Mouse (Mus musculus): Measurements from ENCODE around the gene Plcb4.
A peak's percentile ranks its signal among the peaks of the same experiment; 100 is the strongest.
"Not testable (repeated sequence)": the region's sequence is repeated elsewhere in the genome, so short reads cannot be mapped to it uniquely, and the experiment has no call there.

Plcb4 gene

DNA sequence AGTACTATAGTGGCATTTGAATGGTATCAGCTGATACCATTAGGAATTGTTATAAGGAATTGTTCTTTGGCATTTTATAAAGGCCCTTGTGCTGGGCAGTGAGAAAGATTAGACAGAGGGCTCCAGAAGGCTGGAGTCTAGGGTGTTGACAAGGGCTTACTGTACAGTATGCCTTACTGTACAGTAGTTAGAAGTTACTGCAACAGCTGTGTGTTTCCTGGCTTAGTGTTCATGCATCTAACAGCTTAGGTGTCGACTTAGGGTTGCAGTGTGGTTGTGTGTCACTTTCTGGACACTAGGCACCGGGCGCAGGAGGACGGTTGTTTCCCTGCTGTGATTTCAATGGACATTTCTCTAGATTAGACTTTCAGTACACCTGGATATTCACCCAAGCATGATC is 57.4 kb downstream of the Plcb4 start:
- no peak for DNase-seq (ENCODE audit: low read depth)

DNA sequence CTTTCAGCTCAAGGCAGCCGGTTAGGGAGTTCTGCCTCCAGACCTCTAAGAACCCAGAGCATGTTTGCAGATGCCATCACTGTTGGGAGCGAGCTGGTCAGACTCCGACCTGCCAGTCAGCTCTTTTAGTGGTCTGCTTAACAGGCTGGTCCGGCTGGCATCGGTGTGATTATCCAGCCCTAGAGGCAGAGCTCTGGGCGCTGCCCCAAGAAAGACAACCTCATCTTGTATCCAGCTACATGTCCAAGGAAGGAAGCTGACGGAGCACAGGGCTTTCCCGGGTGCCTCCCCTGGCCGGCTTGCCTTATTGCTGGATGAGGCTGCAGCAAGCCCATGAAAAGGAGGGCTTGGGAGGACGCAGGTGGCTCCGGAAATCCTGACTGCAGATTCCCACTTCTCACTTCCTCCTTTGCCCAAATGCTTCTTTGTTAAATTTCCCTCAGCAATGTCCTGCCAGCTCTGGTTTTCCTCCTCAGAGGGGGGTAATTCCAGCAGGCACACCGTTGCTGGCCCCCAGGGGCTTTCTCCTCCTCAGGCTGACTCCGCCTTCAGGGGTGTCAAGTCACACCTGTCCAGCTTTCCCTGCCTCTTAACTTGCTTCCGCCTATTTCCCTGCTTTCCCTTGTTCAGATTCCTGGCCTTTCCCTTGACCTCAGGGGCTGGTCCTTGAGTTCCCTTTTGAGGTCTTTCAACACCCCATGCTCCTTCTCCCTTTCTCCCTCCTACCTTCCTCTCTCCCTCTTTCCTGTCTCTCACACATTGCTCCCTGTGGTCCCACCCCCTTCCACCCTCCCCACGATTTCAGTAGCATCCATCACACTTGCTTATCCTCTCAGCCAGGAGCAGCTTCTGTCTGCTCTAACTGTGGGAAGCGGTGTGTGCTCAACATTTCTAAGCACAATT is 58.7 kb downstream of the Plcb4 start:
- no peak for DNase-seq (ENCODE audit: low read depth)

DNA sequence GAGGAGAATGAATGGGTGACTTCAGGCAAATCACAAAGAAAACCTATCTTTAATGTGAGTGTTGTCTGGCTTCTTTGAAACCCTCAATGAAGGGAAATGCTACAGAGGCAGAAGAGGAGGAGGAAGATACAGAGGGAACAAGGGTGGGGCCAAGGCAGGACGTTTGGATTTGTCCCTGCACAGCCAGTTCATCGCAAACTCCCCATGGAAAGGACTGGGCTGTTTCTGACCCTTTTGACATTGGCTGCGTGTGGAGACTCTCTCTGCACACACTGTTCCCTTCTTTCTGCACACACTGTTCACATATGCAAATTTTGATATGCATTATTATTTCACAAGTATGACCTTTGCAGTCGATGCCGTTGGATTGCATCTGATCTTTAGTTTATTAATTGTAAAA is 63.3 kb downstream of the Plcb4 start:
- no peak for DNase-seq (ENCODE audit: low read depth)

DNA sequence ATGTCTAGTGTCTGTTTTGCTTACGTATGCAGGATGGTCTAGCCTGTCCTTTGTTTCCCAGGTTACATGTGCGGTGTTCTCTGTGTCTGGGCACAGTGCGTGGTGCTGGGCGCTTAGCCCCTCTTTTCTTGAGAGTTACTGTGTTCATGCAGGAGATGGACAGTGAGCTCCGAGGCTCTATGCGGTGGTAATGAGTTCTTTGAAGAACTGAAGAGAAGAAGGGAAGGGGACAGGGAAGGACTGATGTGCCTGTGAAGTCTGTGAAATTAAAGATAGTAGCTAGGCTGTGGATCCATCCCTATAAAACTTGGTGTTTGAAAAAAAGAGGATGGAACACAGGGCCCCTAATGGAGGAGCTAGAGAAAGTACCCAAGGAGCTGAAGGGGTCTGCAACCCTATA is 64.6 kb downstream of the Plcb4 start:
- DNase-seq (ENCODE audit: low read depth): no peak

DNA sequence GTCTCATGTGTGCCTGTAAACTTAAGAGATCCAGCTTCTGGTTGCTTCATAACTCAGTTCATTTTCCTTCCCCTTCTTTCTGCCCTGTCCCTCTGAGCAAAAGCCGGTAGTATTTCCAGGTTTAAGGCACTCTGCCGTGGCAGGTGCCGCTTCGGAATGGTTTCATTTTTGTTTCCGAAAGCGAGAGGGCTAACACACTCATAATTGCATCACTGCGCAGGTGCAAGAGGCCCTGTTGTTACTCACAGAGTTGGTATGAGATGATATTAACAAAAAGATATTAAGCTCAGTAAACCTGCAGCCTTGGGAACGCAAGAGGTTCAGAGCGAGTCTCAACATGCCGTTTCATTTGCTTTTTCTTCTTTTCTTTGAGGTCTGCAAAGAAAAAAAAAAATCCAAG is 65.7 kb downstream of the Plcb4 start:
- no peak for DNase-seq (ENCODE audit: low read depth)

DNA sequence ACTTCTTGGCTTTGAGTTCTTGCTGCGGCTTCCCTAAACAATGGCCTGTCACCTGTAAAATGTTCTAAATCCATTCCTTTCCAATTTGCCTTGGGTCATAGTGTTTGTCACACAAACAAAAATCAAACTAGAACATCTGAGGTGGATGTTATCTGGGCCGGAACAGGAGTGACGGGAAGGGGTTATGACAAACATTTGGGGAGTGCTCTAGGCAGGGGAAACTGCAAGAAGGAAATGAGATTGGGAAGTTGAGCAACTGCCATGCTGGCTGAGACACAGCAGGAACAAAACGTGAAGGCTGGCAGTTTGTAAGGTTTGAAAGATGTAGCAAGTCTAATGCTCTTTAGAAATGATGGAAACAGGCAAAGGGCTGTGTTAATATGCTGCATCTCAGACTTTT is 66.6 kb downstream of the Plcb4 start:
- no peak for DNase-seq (ENCODE audit: low read depth)

DNA sequence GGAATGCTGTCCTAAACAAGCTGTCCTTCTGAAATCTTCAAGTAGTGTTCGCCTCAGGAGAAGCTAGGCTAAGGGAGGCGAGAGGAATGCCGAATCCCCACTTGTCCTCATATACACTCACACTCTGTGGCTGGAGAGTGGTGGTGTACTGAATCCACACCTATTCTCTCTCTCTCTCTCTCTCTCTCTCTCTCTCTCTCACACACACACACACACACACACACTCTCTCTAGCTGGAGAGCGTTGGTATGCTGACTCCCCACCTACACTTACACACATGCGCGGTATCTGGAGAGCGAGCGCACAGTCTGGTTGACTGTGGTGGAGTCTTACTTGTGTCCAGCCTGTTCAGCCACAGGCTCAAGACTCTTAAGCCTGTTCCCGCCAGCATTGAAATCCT is 68.3 kb downstream of the Plcb4 start:
- no peak for DNase-seq (ENCODE audit: low read depth)

DNA sequence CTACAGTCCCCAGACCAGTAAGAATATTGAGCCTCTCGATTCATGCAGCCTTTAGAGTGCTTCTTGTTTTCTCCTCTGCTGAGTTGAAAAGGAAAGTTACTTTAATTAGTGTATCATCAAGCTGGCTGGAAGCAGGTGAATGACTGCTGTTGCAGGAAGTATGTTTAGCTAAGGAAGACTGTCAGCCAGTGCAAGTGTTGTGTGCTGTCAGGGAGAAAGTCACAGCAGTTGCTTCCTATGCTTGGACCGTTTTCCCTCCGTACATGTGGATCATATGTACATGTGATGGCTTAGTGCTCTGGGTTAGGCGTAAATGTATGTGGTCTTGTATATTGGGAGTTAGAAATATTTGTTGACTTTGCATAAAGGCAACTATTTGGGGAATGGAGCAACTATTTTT is 69.1 kb downstream of the Plcb4 start:
- no peak for DNase-seq (ENCODE audit: low read depth)

DNA sequence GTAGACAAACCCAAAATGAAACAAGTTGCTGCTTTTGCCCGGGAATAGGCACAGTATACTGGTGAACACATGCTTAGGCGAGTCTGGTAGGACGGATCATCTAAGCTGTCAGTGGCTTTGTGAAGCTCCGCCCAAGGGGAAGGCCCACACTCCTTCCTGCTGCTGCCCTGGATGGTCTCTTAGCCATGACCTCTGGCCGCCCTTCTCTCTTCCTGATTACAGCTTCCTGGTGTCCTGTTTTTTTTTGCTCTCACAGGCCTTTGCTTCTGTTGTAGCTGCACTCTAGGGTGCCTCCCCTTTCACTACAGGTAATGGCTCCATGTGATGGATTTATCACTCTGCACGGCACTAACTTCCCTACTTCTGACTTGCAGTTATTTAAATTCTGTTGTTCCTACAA is 72.8 kb downstream of the Plcb4 start:
- DNase-seq (ENCODE audit: low read depth): no peak

DNA sequence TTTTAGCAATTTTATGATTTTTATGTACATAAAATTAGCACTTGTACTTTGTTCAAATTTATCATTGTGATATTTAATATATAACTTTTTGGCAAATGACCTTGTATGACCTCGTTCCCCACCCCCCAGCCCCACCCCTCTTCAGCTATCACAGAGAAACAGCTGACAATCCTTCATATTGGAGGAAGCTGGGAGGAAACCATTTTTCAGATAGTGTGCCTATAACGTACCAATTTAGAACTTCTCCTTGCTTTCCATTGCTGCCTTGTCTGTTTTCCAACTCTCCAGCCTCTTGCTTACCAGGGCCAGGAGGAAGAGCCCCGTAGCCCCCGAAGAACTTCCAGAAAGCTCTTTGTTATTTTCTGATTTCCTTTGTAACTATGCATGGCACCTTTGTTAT is 73.8 kb downstream of the Plcb4 start:
- DNase-seq (ENCODE audit: low read depth): no peak

DNA sequence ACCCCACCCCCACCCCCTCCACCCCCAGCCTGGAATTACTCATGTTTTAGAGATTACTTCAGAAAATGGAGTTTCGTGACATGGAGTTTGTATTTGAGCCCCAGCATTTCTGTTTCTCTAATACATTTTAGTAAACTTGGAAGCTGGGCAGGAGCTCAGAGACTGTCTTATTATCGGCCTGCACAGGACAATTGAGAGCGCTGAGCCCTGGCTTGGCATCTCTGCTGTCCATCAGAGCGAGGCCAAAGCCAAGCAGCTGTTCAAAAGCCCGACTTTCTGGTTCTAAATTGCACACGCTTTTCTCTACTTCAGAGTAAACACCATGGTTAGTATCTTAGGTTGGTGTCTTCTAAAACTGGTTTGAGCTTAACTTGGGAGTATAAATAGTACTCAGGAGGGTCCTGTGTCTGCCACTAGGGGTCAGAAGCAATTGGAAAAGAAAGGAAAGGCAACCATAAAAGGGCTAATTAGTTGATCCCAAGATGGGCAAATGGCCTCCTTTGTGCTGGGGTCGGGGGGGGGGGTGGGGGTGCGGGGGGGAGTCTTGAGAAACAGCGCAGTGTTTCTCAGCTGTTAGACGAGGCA is 75.2 kb downstream of the Plcb4 start:
- no peak for DNase-seq (ENCODE audit: low read depth)

DNA sequence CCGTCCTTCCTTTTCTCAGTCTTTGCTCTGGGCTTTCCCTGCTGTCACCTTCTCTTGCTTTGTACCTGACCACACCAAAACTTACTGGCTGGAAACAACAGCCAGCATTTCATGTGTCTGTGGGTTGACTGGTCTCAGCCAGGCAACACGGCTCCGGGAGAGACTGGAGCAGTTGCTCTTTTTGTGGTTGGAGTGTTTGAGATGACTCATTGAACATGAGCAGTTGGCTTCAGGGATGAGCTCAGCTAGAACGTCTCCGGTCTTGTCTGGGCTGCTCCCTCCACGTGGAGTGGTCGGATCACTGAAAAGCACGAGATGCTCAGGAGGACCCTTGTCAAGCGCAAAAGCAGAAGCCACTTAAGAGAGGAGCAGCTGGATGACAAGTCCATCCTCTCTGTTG is 78.7 kb downstream of the Plcb4 start:
- DNase-seq (ENCODE audit: low read depth): peak; percentile 25

DNA sequence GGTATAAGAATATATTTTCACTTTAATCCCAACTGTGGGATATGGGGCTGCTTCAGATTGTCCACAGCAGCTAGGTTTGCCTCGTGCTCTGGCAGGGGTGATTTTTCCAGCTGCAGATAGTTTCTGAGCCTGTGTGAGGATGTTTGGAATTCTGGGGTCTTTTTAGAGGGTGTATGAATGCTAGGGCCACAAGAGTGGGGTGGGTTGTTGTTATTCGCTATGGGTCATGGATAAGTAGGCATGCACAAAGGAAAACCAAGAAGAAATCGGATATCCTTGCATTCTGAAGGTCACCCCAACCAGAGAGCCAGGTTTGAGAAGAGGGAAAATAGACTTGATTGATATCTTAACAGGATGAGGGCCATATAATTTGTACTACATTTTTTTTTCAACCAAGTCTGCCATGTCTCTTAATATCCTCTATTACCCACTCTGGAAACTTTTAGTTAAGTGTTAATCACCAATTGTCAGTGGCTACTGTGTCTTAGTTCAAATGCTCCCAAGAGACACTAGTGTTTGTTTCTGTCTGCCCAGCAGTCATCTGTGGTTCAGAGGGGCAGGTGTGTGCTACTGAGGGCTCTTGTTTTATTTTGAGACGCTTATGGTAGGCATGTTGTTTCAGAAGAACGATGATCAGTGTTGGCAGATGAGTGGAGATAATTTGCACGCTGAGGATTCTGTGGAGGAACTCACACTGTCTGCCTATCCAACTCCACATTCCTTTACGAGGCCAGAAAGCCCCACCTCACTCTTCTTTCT is 79.4 kb downstream of the Plcb4 start:
- not testable (repeated sequence) for DNase-seq (ENCODE audit: low read depth)

DNA sequence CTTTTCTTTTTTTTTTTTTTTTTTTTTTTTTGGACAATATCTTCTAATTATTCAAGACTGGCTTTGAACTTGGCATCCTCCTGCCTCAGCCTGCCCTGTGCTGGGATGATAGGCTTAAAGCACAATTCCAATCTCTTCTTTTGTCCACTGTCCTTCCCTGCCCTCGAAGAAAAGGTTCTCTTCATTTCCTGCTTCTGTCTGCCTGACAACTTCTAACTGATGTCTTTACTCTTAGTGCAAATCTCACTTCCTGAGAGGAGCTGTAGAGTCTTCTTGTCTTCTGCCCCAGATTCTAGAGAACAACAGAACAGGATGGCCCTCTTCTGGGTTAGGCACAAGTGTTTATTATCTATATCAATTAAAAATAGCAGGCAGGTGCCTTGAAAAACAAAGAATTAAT is 80.1 kb downstream of the Plcb4 start:
- no peak for DNase-seq (ENCODE audit: low read depth)

DNA sequence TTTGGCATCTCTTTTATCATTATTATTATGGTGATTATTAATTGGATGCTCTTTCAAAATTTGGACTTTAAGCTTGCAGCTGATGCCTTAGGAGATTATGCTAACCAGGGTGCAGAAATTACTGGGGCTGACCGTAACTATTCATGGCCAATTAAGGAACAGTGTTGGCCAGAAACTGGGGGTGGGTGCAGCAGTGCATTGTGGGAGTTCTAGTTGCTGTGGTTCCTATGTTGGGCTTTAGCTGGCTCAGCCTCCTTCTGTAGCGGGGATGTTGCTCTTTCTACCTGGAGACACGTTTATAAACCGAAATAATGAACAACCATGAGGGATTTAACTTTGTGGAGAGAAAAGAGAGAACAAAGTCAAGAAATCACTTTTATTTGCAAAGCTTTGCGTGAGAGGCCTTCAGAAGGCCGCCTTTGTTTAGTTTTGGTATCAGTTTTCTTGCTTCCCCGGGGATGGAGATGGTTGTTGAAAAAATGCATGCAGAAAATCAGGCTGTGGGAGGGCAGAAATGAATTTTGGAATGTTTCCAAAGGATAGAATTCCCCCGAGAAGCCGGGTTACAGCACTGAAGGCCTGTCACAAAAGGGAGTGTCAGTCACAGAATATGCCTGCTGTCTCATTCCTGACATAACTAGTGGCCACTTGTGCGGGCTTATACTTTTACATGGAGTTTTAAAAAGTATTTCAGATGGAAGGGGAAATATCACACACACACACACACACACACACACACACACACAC is 84.3 kb downstream of the Plcb4 start:
- no peak for DNase-seq (ENCODE audit: low read depth)

DNA sequence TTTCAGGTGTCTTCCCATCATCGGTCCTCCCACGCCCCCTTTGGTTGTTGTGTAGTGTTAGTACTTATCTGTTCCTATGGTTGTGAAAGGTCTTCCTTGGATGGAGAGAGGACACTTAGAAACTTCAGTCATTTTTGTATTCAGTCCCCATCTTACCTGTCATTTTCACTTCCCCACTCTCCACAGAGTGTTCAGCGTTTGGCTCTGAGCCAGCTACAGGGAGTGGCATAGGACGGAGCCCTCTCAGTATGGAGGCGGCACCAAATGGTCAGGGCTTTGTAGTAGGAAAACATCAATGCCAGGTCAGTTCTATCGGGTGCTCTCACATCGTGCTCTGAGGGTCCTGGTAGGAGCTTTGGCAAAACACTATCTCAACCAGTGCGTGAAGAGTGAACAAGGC is 85.9 kb downstream of the Plcb4 start:
- DNase-seq (ENCODE audit: low read depth): no peak

DNA sequence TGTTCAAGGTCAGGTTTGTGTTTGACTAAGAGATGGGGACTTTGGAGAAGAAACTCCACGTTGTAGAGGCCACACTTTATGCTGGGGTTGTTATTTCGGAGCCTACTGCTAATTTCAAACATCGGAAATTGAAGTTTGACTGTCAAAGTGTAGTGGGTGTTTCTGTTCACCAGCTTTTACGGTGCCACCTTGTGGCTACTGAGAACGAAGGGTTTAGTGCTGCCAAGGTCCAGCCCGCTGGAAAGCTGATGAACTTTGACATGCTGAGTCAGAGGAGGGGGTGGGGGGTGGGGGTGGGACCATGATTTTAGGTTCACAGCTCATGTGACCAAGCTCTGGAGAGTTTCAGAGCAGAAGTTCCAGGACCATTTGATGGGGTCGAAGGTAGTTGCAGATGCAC is 86.3 kb downstream of the Plcb4 start:
- no peak for DNase-seq (ENCODE audit: low read depth)

DNA sequence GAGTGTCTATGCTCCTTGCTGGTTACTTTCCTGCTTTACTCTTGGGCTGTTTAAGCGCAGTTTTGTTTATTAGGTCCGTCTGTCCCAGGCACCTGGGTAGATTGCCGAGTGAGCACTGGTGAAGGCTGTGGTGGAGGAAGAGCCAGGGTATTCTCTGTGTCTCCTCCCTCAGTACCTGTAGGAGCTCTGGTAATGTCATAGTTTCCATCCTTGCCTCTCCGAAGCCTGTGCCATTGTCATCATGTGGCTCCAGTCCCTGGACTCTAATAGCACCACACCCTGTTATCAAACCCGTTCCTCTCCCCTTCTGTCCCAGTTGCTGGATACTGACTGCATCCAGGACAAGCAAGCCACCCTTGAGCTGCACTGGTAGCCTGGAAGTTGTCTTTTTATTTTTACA is 89.6 kb downstream of the Plcb4 start:
- DNase-seq (ENCODE audit: low read depth): no peak

DNA sequence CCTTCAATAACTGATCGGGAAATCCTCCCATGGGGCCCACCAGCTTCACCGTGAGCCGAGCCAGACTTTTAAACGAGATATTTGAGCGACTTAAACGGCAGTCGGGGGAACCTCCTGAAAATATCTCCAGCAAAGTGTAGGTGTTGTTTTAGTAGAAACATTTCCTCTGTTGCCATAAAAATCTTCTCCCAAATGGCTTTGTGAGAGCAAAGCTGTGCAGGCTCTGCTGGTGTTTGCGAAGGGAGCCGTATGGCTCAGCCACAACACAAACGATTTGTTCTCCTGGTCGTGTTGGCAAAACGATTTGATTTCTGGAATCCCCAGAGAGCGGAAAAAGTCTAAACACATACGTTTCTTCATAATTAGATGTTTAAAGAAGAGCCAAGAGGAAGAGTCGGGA is 90.8 kb downstream of the Plcb4 start:
- no peak for DNase-seq (ENCODE audit: low read depth)

DNA sequence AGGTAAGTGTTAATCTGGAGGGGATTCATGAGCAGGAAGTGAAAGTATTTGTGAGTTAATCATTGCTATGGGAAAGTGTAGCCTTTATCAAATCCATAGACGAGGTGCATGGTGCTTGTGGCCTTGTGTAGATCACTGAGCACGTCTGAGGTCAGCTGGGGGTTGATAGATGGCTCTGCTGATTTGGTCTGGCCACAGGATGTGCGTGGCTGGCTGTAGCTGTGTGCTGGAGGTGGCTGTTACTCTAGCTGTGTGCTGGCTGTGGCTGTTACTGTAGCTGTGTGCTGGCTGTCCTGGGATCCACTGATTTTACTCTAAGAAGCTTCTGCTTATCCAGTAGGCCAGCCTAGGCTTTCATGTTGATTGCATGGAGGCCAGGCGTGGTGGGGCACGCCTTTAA is 91.9 kb downstream of the Plcb4 start:
- DNase-seq (ENCODE audit: low read depth): no peak

DNA sequence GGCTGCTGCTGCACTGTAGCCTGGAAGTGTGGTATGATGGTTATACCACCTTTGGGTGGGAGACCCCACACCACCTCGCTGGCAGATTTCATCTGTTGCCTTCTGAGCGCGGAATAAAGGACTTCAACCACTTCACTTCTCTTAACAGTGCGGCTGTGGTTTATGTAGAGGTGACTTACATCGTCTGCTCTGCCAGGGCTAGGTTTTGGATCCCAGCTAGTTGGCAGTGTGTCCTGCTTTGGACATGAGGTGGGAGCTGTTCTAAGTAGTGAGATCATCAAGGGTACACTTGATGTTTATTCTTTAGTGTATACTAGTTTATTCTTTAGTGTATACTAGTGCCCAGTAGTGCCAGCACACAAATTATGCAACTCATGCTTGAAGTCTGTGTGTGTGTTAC is 97.0 kb downstream of the Plcb4 start:
- no peak for DNase-seq (ENCODE audit: low read depth)

DNA sequence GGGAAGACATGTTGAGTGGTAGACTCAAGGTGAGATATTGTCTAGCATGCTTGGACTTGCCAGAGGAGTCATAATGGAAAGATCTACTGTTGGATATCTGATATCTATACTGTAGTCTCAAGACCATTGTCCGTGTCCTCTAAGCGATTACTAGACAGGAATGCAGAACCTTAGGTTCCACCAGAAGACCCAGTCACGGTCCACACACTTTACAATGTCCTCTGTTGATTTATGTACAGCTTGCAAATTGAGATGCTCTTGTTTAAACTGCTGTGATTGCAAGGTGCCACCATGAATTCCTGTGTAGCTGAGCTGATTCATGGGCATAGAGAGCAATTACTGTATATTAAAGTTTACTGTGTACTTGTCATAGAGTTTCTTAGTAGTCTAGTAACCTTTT is 98.7 kb downstream of the Plcb4 start:
- no peak for DNase-seq (ENCODE audit: low read depth)

All from c-Kit-positive CD71-negative TER-119-negative erythroid progenitor cells, embryonic 14.5 days (primary cell).